Comparison of ENCODE assay signal across 12 mouse cellular contexts in genomic region chr4:27945351-27945750, GRCm38 (mm10).
"Had no signal": no experiment of that assay in that cellular context is flagged by ENCODE, and none has a peak within 500 bp of the region (broad histone marks: within the 10 kb centered on the region; RNA-seq: fewer than 3 reads in every experiment).

No protein-coding gene starts in this region.

- H3K4me1 ChIP-seq: kidney, embryonic 15.5 days; liver, embryonic 13.5 days had no signal

- H3K9me3 ChIP-seq: kidney, embryonic 15.5 days; liver, embryonic 13.5 days had no signal

- H3K4me2 ChIP-seq: kidney, embryonic 15.5 days; liver, embryonic 13.5 days had no signal

- H3K36me3 ChIP-seq: kidney, embryonic 15.5 days; liver, embryonic 13.5 days had no signal

- H3K4me3 ChIP-seq: kidney, embryonic 15.5 days; left cerebral cortex, adult 2 months; liver, embryonic 13.5 days had no signal

- H3K27ac ChIP-seq: kidney, embryonic 15.5 days; left cerebral cortex, adult 2 months; liver, embryonic 13.5 days had no signal

- DNase-seq: kidney, postnatal 10 days; kidney, postnatal 36 days; layer of hippocampus, postnatal 36 days; liver, embryonic 13.5 days; lung, adult 2 months; lung, postnatal 14 days; lung, postnatal 4 days; thymus, adult 18-20 months; thymus, postnatal 14 days; thymus, postnatal 4 days had no signal

- H3K27me3 ChIP-seq: kidney, embryonic 15.5 days; liver, embryonic 13.5 days had no signal

- H3K9ac ChIP-seq: kidney, embryonic 15.5 days; liver, embryonic 13.5 days had no signal
